Mouse (Mus musculus) kidney, embryonic 16.5 days (tissue): ENCODE measurements at regions not wholly inside any gene's neighbourhood (a gene's known extent, or its start where the extent isn't known, plus 50 kb on each side); places are given as distances from the start of the nearest gene placed in this dataset.

ENCODE experiments used
- ATAC-seq: fragments of 200-750 bp; cut with Nextera tagmentation; 2 replicates; pipeline ENCODE4 v1.8.0; 2017; ENCODE audit warnings: moderate TSS enrichment; ENCODE audit not compliant: low FRiP score, low TSS enrichment
- H3K27ac ChIP-seq: fragments of 300-500 bp; sonication (generic); 2 replicates; pipeline ENCODE4 v1.5.1; 2014; ENCODE audit warnings: low read length
- H3K27me3 ChIP-seq: fragments of 300-500 bp; sonication (generic); 2 replicates; pipeline ENCODE4 v1.6.1; 2014; ENCODE audit warnings: low read length, control low read depth, mixed read lengths; ENCODE audit not compliant: insufficient read depth
- H3K36me3 ChIP-seq: fragments of 300-500 bp; sonication (generic); 2 replicates; pipeline ENCODE4 v1.6.1; 2014; ENCODE audit warnings: low read length, control low read depth, mixed read lengths; ENCODE audit not compliant: insufficient read depth
- H3K4me1 ChIP-seq: fragments of 300-500 bp; sonication (generic); 2 replicates; pipeline ENCODE4 v1.6.1; 2014; ENCODE audit warnings: low read length, control low read depth, mixed read lengths; ENCODE audit not compliant: insufficient read depth
- H3K4me2 ChIP-seq: fragments of 300-500 bp; sonication (generic); replicated peaks from 2 replicates; pipeline ENCODE4 v1.6.1; 2014; ENCODE audit warnings: low read depth, low read length
- H3K4me3 ChIP-seq: fragments of 300-500 bp; sonication (generic); 2 replicates; pipeline ENCODE4 v1.5.1; 2014; ENCODE audit warnings: mild to moderate bottlenecking, low read length
- H3K9ac ChIP-seq: fragments of 300-500 bp; sonication (generic); replicated peaks from 2 replicates; pipeline ENCODE4 v1.6.1; 2014; ENCODE audit warnings: low read length
- H3K9me3 ChIP-seq: fragments of 300-500 bp; sonication (generic); 2 replicates; pipeline ENCODE4 v1.6.1; 2016; ENCODE audit warnings: low read length, control low read depth
- WGBS: fragments of 180-500 bp; shearing (Covaris S2); extraction: QIAGEN DNeasy Blood & Tissue Kit; methylation state at CpG from one replicate; pipeline ENCODE4 v1.1.7; 2014; 5-methylcytosine and 5-hydroxymethylcytosine counted together

DNA sequence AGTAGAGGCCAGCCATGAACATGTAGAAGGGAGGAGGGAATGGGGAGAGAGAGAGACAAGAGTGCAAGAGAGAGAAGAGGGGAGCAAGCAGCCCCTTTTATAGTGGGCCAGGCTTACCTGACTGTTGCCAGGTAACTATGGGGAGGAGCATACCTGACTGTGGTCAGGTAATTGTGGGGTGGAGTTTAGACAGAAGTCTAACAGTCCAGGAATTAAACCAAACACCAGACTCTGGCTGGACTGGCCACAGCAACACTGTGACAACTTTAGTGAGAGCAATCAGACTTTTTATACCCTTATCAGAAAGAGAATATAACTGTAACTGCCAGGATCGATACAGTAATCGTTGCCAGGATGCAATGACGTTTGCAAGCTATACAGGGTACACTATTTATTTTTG, 133.8 kb downstream of the Cand1 start:
- Histone ChIP-seq H3K4me3 (no peak overlapping the region), H3K4me1 (no peaks in the 10 kb centered on the region)
- 90% methylated on average over 3 of the region's 3 CpGs for WGBS

DNA sequence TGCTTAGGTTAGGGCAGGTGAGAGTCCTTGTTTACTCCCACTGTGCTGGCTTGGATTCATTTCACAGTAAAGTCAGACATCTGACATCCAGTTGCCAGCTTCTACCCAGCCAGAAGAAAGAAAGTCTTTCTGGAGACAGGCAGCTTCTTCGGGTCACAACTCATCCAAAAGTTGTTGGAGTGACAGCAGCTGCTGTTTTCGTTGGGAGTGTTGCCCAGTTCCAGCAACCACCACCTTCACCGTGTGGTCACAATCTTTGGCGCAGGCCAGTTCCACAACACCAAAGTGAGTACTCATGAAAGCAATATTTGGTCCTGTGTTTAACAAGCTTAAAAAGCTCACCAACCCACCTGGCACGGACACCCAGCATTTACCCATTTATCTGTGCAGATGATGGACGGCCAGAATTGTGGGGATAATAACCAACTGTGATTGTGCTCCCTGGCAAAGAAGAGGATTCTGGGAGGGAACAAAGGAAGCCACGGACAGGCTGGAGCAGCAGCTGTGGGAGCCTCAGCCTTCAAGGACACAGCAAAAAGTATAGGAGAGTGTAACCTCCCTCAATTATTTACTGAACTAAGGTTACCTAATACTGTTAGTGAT, 134.5 kb downstream of the Cand1 start:
- no peak for ATAC-seq
- Histone ChIP-seq H3K27ac (no peak overlapping the region), H3K4me3 (no peak overlapping the region), H3K4me2 (no peak overlapping the region), H3K9ac (no peak overlapping the region), H3K36me3 (no peaks in the 10 kb centered on the region), H3K4me1 (no peaks in the 10 kb centered on the region), H3K27me3 (no peaks in the 10 kb centered on the region), H3K9me3 (no peaks in the 10 kb centered on the region)
- 81% methylated on average over 7 of the region's 7 CpGs for WGBS

More for the DNA sequence above, 133.8 kb downstream of the Cand1 start:
- Histone ChIP-seq H3K27ac (no peak overlapping the region), H3K36me3 (no peaks in the 10 kb centered on the region), H3K9ac (no peak overlapping the region), H3K4me2 (no peak overlapping the region), H3K27me3 (no peaks in the 10 kb centered on the region), H3K9me3 (no peaks in the 10 kb centered on the region)
- no peak for ATAC-seq

DNA sequence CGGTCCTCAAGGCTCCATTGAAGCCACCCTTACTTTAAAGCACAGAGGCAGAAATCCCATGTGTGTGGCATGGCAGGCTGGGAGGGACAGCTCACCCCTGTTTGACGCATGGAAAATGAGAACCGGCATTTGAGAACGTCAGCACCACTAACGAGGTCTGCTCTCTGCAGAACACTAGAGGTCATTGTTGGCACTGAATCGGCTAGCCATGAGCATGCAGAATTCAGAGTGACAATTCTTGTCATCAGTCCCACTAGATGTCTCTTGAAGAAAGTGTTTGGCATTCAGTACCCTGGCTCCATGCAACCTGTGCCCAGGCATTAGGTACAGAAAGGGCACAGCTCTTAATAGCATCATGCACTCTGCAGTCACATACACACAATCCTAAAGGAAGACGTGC, 139.3 kb downstream of the Cand1 start:
- no peak overlapping the region for H3K4me2 ChIP-seq
- ATAC-seq: no peak
- 25% methylated on average over 7 of the region's 7 CpGs for WGBS
- H3K4me1 ChIP-seq: no peaks in the 10 kb centered on the region
- H3K9me3 ChIP-seq: no peaks in the 10 kb centered on the region
- no peaks in the 10 kb centered on the region for H3K36me3 ChIP-seq
- no peak overlapping the region for H3K27ac ChIP-seq
- H3K4me3 ChIP-seq: no peak overlapping the region
- no peaks in the 10 kb centered on the region for H3K27me3 ChIP-seq
- no peak overlapping the region for H3K9ac ChIP-seq

DNA sequence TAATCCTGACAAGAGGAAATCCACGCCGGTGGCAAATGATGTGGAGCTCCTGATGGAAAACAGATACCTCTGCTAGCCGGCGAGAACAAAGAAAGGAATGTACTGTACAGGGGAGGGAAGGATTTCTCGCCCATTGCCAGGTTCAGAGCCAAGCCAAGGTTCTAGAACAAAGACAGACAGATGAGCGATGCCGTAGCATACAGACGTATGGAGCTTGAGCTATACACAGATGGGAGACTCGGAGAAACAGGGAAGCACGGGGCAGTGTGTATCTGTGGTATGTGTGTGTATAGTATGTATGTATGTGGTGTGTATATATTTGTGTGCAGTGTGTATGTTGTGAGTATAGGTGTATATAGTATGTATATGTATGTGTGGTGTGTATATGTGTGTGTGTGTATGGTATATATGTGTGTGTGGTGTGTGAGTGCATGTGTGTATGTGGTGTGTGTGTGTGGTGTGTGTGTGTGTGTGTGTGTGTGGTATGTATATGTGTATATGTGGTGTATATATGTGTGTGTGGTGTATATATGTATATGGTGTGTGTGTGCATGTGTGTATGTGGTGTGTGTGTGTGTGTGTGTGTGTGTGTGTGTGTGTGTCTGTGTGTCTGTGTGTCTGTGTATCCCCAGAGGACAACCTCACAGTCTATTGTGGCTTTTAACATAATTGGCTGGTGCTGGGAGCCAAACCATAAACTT, 140.6 kb downstream of the Cand1 start:
- no peak overlapping the region for H3K4me2 ChIP-seq

DNA sequence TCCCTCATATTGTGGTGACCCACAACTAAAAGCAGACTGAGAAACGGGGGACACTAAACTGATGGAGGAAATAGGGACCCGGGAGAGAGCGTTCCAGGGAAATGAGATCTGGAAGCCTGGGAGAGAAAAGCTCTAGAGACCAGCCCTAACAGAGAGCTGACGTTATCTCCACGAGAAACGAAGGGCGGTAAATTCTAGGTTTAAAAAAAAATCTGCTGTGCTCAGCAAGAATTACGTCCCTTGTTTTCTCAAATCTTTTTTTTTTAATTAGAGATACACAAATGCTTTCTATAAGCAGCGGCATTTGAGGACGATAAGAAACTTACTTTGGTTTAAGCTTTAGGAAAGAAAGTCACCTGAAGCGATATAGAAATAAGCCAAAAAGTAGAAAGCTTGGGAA, 145.7 kb downstream of the Cand1 start:
- H3K4me3 ChIP-seq: no peak overlapping the region
- no peaks in the 10 kb centered on the region for H3K27me3 ChIP-seq
- H3K9me3 ChIP-seq: no peaks in the 10 kb centered on the region
- no peak overlapping the region for H3K9ac ChIP-seq
- no peak for ATAC-seq
- 88% methylated on average over 11 of the region's 11 CpGs for whole genome bisulfite sequencing
- no peaks in the 10 kb centered on the region for H3K36me3 ChIP-seq
- H3K27ac ChIP-seq: no peak overlapping the region
- H3K4me2 ChIP-seq: no peak overlapping the region
- no peaks in the 10 kb centered on the region for H3K4me1 ChIP-seq

More for the DNA sequence above, 140.6 kb downstream of the Cand1 start:
- H3K27ac ChIP-seq: no peak overlapping the region
- H3K9ac ChIP-seq: no peak overlapping the region
- H3K9me3 ChIP-seq: no peaks in the 10 kb centered on the region
- H3K4me3 ChIP-seq: no peak overlapping the region
- WGBS: 66% methylated on average over 10 of the region's 10 CpGs
- H3K36me3 ChIP-seq: no peaks in the 10 kb centered on the region
- H3K27me3 ChIP-seq: no peaks in the 10 kb centered on the region
- H3K4me1 ChIP-seq: no peaks in the 10 kb centered on the region
- ATAC-seq: no peak

DNA sequence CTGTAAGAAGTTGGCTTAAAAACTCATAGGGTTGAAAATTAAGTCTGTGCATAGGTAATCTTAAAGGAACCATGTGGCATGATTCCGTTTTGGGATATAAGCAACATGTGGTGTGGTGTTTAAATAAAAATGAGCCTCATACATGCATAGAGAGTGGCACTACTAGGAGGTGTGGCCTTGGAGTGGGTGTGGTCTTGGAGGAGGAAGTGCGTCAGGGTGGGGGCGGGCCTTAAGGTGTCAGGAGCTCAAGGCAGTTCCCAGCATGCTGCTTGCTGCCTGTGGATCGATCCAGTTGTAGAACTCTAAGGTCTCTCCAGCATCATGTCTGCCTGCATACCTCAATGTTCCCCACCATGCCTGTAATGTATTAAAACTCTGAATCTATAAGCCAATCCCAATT, 152.0 kb downstream of the Cand1 start:
- Histone ChIP-seq H3K27me3 (no peaks in the 10 kb centered on the region), H3K4me3 (no peak overlapping the region), H3K9ac (no peak overlapping the region), H3K4me1 (0 out of 2 replicates have a peak, but pooled peaks cover 4% of the 10 kb centered on the region), H3K4me2 (no peak overlapping the region), H3K27ac (no peak overlapping the region), H3K9me3 (no peaks in the 10 kb centered on the region), H3K36me3 (no peaks in the 10 kb centered on the region)
- no peak for ATAC-seq
- 95% methylated on average over 4 of the region's 4 CpGs for whole genome bisulfite sequencing

DNA sequence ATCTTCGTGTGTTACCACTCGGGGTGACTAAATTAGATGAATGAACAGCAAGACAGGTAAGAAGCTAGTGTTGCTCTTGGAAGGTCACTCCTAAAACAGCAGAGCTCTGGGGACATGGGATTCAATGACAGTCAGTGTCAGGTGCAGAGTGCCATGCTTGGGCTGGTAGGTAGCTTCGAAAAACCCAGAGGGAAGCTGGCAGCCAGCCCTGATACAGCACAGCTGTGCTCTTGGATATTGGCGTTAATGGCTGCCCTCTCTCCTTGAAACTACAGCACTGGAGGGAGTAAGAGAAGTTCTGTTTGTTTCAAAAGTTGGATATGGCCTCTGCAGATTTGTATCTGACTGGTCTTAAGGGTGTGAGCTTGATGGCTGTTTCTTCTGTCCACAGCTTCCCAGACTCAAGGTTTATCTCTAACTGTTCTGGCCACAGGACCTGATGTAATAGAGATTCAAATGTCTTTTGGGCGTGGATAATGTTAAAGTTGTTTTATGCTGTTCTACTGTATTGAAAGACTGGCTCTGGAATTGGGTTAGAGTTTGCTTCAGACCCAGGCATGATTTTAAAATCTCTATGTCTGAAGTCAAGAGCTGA, 152.7 kb downstream of the Cand1 start:
- Histone ChIP-seq H3K9me3 (no peaks in the 10 kb centered on the region), H3K4me3 (no peak overlapping the region), H3K27me3 (no peaks in the 10 kb centered on the region), H3K4me1 (0 out of 2 replicates have a peak, but pooled peaks cover 4% of the 10 kb centered on the region), H3K27ac (no peak overlapping the region), H3K4me2 (no peak overlapping the region), H3K36me3 (no peaks in the 10 kb centered on the region), H3K9ac (no peak overlapping the region)
- 81% methylated on average over 5 of the region's 5 CpGs for WGBS
- ATAC-seq: no peak

DNA sequence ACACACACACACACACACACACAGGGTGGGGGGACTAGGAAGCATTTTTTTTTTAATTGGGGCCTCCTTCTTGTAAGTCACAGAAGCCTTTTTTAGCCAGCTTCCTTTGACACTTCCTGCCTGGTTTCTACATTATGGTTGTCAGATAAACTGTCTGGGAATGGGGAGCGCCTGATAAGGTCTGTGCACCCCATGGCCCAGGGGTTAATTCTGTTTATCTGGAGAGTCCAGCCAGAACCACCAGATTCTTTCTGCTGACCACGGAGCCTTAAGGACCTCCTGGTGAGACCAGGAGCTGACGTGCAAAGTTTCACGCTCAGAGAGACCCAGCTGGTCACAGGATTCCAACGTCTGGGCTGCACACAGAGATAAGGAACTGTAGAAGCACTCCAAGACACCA, 153.4 kb downstream of the Cand1 start:
- H3K9ac ChIP-seq: no peak overlapping the region
- ATAC-seq: no peak

DNA sequence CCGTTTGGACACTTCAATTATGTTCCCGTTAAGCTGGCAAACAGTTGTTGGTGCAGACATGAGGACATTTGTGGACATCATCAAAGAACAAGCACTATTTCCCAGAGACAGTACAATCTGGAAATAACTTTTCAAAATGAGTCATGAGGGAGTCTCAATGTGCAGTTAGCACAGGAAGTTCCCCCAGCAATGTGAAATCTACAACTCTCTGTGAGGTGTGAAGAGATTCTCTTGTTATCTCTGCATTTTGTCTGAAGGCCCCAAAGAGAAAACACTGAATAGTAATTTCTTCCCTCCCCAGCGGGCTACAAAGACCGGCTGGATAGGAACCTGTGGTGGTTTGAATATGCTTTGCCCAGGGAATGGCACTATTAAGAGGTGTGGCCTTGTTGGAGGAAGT, 156.4 kb downstream of the Cand1 start:
- 76% methylated on average over 4 of the region's 4 CpGs for WGBS
- no peak overlapping the region for H3K27ac ChIP-seq

More for the DNA sequence above, 153.4 kb downstream of the Cand1 start:
- H3K4me1 ChIP-seq: 0 out of 2 replicates have a peak, but pooled peaks cover 4% of the 10 kb centered on the region
- H3K27me3 ChIP-seq: no peaks in the 10 kb centered on the region
- H3K27ac ChIP-seq: no peak overlapping the region
- H3K36me3 ChIP-seq: no peaks in the 10 kb centered on the region
- 41% methylated on average over 5 of the region's 5 CpGs for WGBS
- H3K4me2 ChIP-seq: no peak overlapping the region
- H3K9me3 ChIP-seq: no peaks in the 10 kb centered on the region
- H3K4me3 ChIP-seq: no peak overlapping the region

DNA sequence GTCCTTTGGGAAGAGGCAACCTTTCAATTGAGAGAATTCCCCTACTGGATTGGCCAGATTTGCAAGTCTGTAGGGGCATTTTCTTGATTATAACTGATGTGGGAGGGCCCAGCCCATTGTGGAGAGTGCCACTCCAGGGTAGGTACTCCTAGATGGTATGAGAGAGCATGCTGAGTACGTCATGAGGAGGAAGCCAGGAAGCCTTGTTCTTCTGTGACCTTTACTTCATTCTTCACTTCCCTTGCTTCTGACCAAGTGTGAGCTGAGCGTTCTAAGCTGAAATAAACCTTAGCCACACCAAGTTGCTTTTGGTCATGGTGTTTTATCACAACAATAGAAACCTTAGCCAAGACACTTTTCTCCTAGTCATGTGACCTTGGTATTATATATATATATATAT, 157.0 kb downstream of the Cand1 start:
- no peak overlapping the region for H3K27ac ChIP-seq
- WGBS: 68% methylated on average over 2 of the region's 2 CpGs
- H3K9ac ChIP-seq: no peak overlapping the region
- no peaks in the 10 kb centered on the region for H3K36me3 ChIP-seq
- no peaks in the 10 kb centered on the region for H3K27me3 ChIP-seq
- no peak overlapping the region for H3K4me3 ChIP-seq
- H3K4me1 ChIP-seq: 0 out of 2 replicates have a peak, but pooled peaks cover 4% of the 10 kb centered on the region
- ATAC-seq: no peak
- H3K4me2 ChIP-seq: no peak overlapping the region
- H3K9me3 ChIP-seq: no peaks in the 10 kb centered on the region

More for the DNA sequence above, 156.4 kb downstream of the Cand1 start:
- Histone ChIP-seq H3K4me1 (0 out of 2 replicates have a peak, but pooled peaks cover 4% of the 10 kb centered on the region), H3K9me3 (no peaks in the 10 kb centered on the region), H3K4me2 (no peak overlapping the region), H3K36me3 (no peaks in the 10 kb centered on the region), H3K9ac (no peak overlapping the region), H3K4me3 (no peak overlapping the region), H3K27me3 (no peaks in the 10 kb centered on the region)
- no peak for ATAC-seq
